Mouse (Mus musculus) stomach, embryonic 16.5 days (tissue): ENCODE data around the gene Ttll13. TPM values are rescaled to one million over a fixed set of nuclear protein-coding genes. Genes with fewer than 3 reads are reported as not detected.
A peak's percentile ranks its signal among the peaks of the same experiment; 100 is the strongest.

Source experiments
- ATAC-seq: fragments of 200-750 bp; cut with Nextera tagmentation; 2 replicates; pipeline ENCODE4 v1.8.0; 2017; ENCODE audit warnings: moderate number of reproducible peaks, moderate TSS enrichment; ENCODE audit not compliant: insufficient read depth, low FRiP score
- H3K27ac ChIP-seq: fragments of 300-500 bp; sonication (generic); 2 replicates; pipeline ENCODE4 v1.5.1; 2014; ENCODE audit warnings: low read length
- H3K27me3 ChIP-seq: fragments of 300-500 bp; sonication (generic); 2 replicates; pipeline ENCODE4 v1.6.1; 2014; ENCODE audit warnings: low read length, control low read depth, mixed read lengths; ENCODE audit not compliant: control insufficient read depth, insufficient read depth
- H3K36me3 ChIP-seq: fragments of 300-500 bp; sonication (generic); 2 replicates; pipeline ENCODE4 v1.6.1; 2014; ENCODE audit warnings: low read length; ENCODE audit not compliant: control insufficient read depth, insufficient read depth
- H3K4me1 ChIP-seq: fragments of 300-500 bp; sonication (generic); 2 replicates; pipeline ENCODE4 v1.6.1; 2014; ENCODE audit warnings: low read length, control low read depth, mixed read lengths; ENCODE audit not compliant: control insufficient read depth, insufficient read depth
- H3K4me2 ChIP-seq: fragments of 300-500 bp; sonication (generic); 2 replicates; pipeline ENCODE4 v1.6.1; 2014; ENCODE audit warnings: low read depth, low read length, mixed read lengths
- H3K4me3 ChIP-seq: fragments of 300-500 bp; sonication (generic); replicated peaks from 2 replicates; pipeline ENCODE4 v1.5.1; 2014; ENCODE audit warnings: mild to moderate bottlenecking, low read length
- H3K9ac ChIP-seq: fragments of 300-500 bp; sonication (generic); 2 replicates; pipeline ENCODE4 v1.6.1; 2014; ENCODE audit warnings: low read length
- H3K9me3 ChIP-seq: fragments of 300-500 bp; sonication (generic); replicated peaks from 2 replicates; pipeline ENCODE4 v1.6.1; 2016; ENCODE audit warnings: low read length, control low read depth; ENCODE audit not compliant: control insufficient read depth
- WGBS: fragments of 180-500 bp; shearing (Covaris S2); extraction: QIAGEN DNeasy Blood & Tissue Kit; methylation state at CpG from one replicate; pipeline ENCODE4 v1.1.7; 2014; 5-methylcytosine and 5-hydroxymethylcytosine counted together
- polyA plus RNA-seq: library from polyadenylated mRNA; unstranded; fragments of >200 nt; fragmentation: Nextera tagmentation; extraction: Ambion mirVana; gene quantifications from 2 replicates; pipeline ENCODE4 v1.2.1, GENCODE M21; 2015

Ttll13 gene
- polyA plus RNA-seq, 1 experiment from 2014 or later: 0.56 TPM

DNA sequence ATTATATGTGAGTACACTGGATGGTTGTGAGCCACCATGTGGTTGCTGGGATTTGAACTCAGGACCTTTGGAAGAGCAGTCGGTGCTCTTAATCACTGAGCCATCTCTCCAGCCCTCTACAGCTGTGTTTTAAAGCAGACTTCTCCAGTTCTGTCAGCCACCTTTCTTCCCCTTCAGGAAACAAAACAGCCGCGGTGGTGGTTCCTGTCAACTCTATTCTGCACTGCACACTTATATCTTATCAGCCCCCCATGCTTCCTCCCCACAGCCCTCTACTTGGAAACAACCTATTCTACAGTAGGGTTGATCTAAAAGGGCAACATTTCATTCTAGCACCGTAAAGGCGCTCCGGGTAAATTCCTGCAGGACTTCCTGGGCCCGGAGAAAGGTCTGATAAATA lies 683 bp downstream of the Ttll13 start:
- no peak for ATAC-seq
- Histone ChIP-seq H3K4me1 (no peaks in the 10 kb centered on the region; the same call in 1 of the 2 replicates), H3K4me3 (peak overlapping the region; percentile 68), H3K9ac (peak overlapping the region; percentile 86; the same call in 1 of the 2 replicates), H3K36me3 (no peaks in the 10 kb centered on the region), H3K9me3 (no peaks in the 10 kb centered on the region), H3K27me3 (no peaks in the 10 kb centered on the region), H3K4me2 (peak overlapping the region; percentile 70), H3K27ac (peak overlapping the region; percentile 88)
- 37% methylated on average over 7 of the region's 7 CpGs for WGBS

DNA sequence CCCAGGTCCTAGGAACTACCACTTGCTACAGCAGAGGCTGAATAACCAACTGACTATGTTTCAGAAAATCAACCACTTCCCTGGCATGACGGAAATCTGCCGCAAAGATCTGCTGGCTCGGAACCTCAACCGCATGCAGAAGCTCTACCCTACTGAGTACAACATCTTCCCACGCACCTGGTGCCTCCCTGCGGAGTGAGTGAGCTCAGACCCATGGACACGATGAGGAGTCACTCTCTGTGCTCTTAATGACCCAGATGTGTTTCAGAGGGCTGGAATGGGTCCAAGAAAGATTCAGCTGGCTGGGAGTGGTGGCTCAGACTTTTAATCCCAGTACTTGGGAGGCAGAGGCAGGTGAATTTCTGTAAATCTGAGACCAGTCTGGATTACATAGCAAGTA lies 6.3 kb downstream of the Ttll13 start:
- Histone ChIP-seq H3K9me3 (no peaks in the 10 kb centered on the region), H3K4me1 (no peaks in the 10 kb centered on the region; the same call in 1 of the 2 replicates), H3K9ac (no peak overlapping the region), H3K27me3 (no peaks in the 10 kb centered on the region; the same call in 1 of the 2 replicates), H3K4me2 (no peak overlapping the region), H3K27ac (no peak overlapping the region), H3K36me3 (no peaks in the 10 kb centered on the region), H3K4me3 (no peak overlapping the region)
- ATAC-seq: no peak
- WGBS: 77% methylated on average over 7 of the region's 7 CpGs

DNA sequence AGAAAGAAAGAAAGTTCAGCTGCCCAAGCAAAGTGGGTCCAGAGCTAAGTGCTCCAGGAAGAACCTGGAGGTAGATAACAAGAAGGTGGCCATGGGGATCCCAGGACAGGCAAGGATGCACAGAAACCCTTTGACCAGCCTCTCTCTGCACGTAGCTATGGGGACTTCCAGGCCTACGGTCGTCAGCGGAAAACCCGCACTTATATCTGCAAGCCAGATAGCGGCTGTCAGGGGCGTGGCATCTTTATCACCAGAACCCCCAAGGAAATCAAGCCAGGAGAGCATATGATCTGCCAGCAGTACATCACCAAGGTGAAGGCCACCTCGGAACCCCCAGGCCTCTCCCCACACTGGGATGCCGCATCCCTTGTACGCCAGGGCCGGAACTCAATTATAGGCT lies 6.7 kb downstream of the Ttll13 start:
- no peaks in the 10 kb centered on the region; the same call in 1 of the 2 replicates for H3K27me3 ChIP-seq
- no peak for ATAC-seq
- no peaks in the 10 kb centered on the region; the same call in 1 of the 2 replicates for H3K4me1 ChIP-seq
- 76% methylated on average over 11 of the region's 11 CpGs for WGBS
- H3K36me3 ChIP-seq: no peaks in the 10 kb centered on the region
- H3K4me3 ChIP-seq: no peak overlapping the region
- no peak overlapping the region for H3K27ac ChIP-seq
- no peaks in the 10 kb centered on the region for H3K9me3 ChIP-seq
- H3K9ac ChIP-seq: no peak overlapping the region
- H3K4me2 ChIP-seq: no peak overlapping the region

DNA sequence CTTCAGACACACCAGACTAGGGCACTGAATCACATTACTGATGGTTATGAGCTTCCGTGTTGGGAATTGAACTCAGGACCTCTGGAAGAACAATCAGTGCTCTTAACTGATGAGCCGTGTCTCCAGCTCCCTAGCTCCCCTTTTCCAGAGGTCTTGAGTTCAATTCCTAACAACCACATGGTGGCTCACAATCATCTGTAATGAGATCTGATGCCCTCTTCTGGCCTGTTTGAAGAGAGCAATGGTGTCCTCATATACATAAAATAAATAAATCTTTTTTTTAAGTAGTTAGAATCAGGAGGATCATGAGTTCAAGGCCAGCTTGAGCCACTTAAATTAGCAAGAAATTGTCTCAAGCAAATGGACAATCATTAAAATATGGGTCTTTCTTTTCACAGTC lies 9.8 kb downstream of the Ttll13 start:
- no peaks in the 10 kb centered on the region for H3K9me3 ChIP-seq
- H3K9ac ChIP-seq: no peak overlapping the region
- no peak overlapping the region for H3K27ac ChIP-seq
- 73% methylated on average over 2 of the region's 2 CpGs for WGBS
- no peak for ATAC-seq
- peaks cover 5% of the 10 kb centered on the region; the same call in 1 of the 2 replicates for H3K4me1 ChIP-seq
- H3K4me3 ChIP-seq: no peak overlapping the region
- H3K36me3 ChIP-seq: no peaks in the 10 kb centered on the region
- H3K27me3 ChIP-seq: no peaks in the 10 kb centered on the region; the same call in none of the 2 replicates
- H3K4me2 ChIP-seq: no peak overlapping the region

DNA sequence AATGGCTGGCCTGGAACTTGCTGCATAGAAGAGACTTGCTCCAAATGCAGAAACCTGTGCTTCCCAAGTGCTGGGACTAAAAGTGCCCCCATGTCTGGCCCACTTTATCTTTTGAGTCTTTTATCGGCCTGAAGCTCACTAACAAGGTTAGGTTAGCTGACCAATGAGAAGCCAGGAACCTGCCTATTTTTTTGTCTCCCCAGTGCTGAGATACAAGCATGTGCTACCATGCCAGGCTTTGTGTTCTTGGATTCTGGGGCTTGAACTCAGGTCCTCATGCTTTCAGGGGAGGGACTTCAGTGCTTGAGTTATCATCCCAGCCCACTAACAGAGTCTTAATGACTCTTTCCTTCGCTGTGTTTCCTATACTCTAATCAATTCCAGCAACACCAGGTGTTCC lies 11.5 kb downstream of the Ttll13 start:
- WGBS: 53% methylated on average over 2 of the region's 2 CpGs
- no peaks in the 10 kb centered on the region; the same call in none of the 2 replicates for H3K27me3 ChIP-seq
- no peaks in the 10 kb centered on the region for H3K36me3 ChIP-seq
- no peak overlapping the region for H3K9ac ChIP-seq
- ATAC-seq: no peak
- H3K4me3 ChIP-seq: no peak overlapping the region
- no peaks in the 10 kb centered on the region for H3K9me3 ChIP-seq
- H3K4me2 ChIP-seq: no peak overlapping the region
- H3K27ac ChIP-seq: no peak overlapping the region
- H3K4me1 ChIP-seq: peaks cover 10% of the 10 kb centered on the region

DNA sequence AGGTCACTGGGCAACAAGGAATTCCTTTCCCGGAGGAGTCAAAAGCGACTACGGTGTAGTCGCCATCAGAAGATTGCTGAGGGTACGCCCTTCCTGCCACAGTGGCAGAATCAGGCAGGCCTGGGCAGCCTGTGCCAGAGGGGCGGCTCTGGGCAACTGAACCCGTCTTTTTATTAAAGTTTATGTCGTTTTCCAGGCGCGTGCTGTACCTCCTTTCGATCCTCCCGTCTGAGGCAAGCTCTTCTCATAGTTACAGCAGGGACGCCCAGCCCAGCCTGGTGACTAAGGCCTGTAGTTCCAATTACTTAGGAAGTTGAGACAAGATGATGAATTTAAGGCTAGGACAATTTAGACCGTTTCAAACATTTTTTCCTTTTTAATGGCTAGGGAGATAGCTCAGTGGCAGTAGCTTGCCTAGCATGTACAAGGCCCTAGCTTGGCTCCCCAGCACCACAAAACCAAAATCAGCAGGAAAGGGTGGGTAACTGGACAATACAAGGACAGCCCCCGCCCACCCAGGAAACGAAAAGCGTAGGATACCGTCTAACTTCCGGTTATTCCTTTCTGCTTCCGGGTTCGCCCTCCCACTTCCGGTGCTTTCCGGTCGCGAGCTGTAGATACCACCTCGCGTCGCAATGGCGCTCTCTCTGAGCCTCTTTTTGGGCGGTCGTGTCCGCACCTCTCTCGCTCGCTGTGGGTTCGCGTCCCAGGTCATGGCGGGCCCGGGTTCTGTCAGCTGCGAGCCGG lies 14.6 kb downstream of the Ttll13 start, which contains the start of gene Ngrn:
TSS of gene Ngrn (plus strand) at position 591 of the 747 bp plus-strand sequence.
- peaks cover 10% of the 10 kb centered on the region for H3K4me1 ChIP-seq
- H3K27ac ChIP-seq: peak within 1 kb of the TSS; percentile 80
- peak within 1 kb of the TSS; percentile 86 for H3K9ac ChIP-seq
- H3K27me3 ChIP-seq: no peaks in the 10 kb centered on the region; the same call in 1 of the 2 replicates
- 24% methylated on average over 40 of the region's 40 CpGs for WGBS
- ATAC-seq: peak; percentile 90
- peaks cover 10% of the 10 kb centered on the region; the same call in 1 of the 2 replicates for H3K36me3 ChIP-seq
- H3K4me2 ChIP-seq: peak within 1 kb of the TSS; percentile 86
- peak within 1 kb of the TSS; percentile 74 for H3K4me3 ChIP-seq
- no peaks in the 10 kb centered on the region for H3K9me3 ChIP-seq

DNA sequence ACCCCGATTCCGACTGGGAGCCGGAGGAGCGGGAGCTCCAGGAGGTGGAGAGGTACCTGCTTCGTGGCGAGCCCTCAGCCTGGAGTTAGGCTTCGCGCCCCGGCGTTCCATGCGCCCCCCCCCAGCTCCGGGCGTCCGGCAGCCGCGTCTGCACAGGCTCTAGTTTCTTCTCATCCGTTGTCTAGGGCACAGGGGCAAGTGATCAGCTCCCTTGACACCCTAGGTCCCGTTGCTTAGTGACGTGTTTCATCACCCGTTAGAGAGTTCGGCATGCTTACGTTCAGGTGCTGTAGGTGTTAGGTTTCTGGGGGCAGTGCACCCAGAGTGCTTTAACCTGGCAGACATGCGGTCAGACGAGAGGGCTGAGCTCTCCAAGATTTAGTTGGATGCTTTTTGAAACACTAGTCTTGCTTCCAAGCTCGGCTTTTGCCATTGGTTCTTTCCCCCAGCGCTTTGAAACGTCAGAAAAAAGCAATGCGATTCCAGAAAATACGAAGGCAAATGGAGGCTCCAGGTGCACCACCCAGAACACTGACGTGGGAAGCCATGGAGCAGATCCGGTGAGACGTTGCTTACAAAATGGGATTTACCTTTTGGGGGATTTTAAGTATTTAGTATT lies 15.3 kb downstream of the Ttll13 start:
- under 1% methylated on average over 32 of the region's 32 CpGs for WGBS

DNA sequence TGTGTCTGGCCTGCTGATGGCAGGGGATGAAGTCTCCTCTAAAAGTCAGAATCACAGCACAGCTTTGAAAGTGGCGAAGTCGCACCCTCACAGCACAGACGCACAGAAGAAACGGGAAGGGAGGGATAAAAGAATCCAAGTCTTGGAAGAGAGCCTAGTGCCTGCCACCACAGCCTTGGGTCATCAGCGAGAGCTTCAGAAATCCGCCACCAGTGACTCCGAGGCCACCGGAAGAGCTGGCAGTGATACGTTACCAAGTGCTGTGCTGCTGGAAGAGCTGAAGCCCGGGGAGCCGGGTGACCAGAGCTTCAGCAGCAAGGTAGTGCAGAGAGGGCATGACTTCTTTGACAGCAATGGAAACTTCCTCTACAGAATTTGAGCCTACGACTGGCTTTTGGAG lies 18.4 kb downstream of the Ttll13 start:
- Histone ChIP-seq H3K36me3 (peaks cover 22% of the 10 kb centered on the region; the same call in 1 of the 2 replicates), H3K9ac (no peak overlapping the region), H3K4me3 (no peak overlapping the region), H3K4me1 (peaks cover 10% of the 10 kb centered on the region), H3K4me2 (no peak overlapping the region), H3K27ac (no peak overlapping the region), H3K9me3 (no peaks in the 10 kb centered on the region), H3K27me3 (no peaks in the 10 kb centered on the region)
- 95% methylated on average over 12 of the region's 12 CpGs for WGBS
- ATAC-seq: no peak

More for the DNA sequence above, 15.3 kb downstream of the Ttll13 start:
- Histone ChIP-seq H3K27ac (peak overlapping the region; percentile 80), H3K9me3 (no peaks in the 10 kb centered on the region), H3K4me1 (peaks cover 10% of the 10 kb centered on the region), H3K9ac (peak overlapping the region; percentile 86), H3K27me3 (no peaks in the 10 kb centered on the region; the same call in 1 of the 2 replicates), H3K4me3 (peak overlapping the region; percentile 74), H3K4me2 (peak overlapping the region; percentile 86), H3K36me3 (peaks cover 15% of the 10 kb centered on the region; the same call in 1 of the 2 replicates)
- ATAC-seq: peak; percentile 42

DNA sequence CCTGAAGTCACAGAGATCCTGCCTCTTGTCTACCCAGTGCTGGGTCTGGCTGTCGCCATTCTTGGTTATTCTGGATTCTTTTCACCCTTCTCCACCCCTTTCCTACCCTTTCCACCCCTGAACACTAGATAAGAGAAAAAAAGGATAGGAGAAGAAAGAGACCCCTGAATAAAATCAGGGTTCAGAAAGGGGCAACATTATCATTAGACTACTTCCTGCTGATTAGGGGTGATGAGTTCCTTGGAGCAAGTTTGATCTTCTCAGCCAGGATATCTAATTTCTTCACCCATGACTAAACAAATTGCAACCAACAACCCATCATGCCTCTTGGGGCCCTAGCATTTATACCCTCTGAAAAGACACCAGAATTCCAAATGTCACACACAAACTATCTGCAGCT lies 21.6 kb downstream of the Ttll13 start:
- Histone ChIP-seq H3K9me3 (no peaks in the 10 kb centered on the region), H3K4me1 (0 out of 2 replicates have a peak, but pooled peaks cover 4% of the 10 kb centered on the region), H3K4me3 (no peak overlapping the region), H3K27ac (no peak overlapping the region), H3K36me3 (peaks cover 22% of the 10 kb centered on the region; the same call in 1 of the 2 replicates), H3K4me2 (no peak overlapping the region), H3K27me3 (no peaks in the 10 kb centered on the region), H3K9ac (no peak overlapping the region)
- ATAC-seq: no peak
- 62% methylated on average over 1 of the region's 1 CpGs for WGBS
